Mouse (Mus musculus) lung, embryonic 16.5 days (tissue): ENCODE results near the gene Ezr. TPM values are rescaled to one million over a fixed set of nuclear protein-coding genes. Genes with fewer than 3 reads are reported as not detected.

ENCODE experiments used
- ATAC-seq: fragments of 200-750 bp; cut with Nextera tagmentation; 2 replicates; pipeline ENCODE4 v1.8.0; 2017; ENCODE audit warnings: low read depth, mild to moderate bottlenecking, moderate library complexity
- H3K27ac ChIP-seq: fragments of 300-500 bp; sonication (generic); 2 replicates; pipeline ENCODE4 v1.5.1; 2014; ENCODE audit warnings: mild to moderate bottlenecking, control low read depth, low read length
- H3K27me3 ChIP-seq: fragments of 300-500 bp; sonication (generic); 2 replicates; pipeline ENCODE4 v1.6.1; 2014; ENCODE audit warnings: low read depth, low read length, mixed read lengths; ENCODE audit not compliant: control insufficient read depth, insufficient read depth
- H3K36me3 ChIP-seq: fragments of 300-500 bp; sonication (generic); 2 replicates; pipeline ENCODE4 v1.6.1; 2014; ENCODE audit warnings: low read length; ENCODE audit not compliant: control insufficient read depth, insufficient read depth
- H3K4me1 ChIP-seq: fragments of 300-500 bp; sonication (generic); replicated peaks from 2 replicates; pipeline ENCODE4 v1.6.1; 2014; ENCODE audit warnings: low read length, mixed read lengths; ENCODE audit not compliant: control insufficient read depth, insufficient read depth
- H3K4me2 ChIP-seq: fragments of 300-500 bp; sonication (generic); 2 replicates; pipeline ENCODE4 v1.6.1; 2014; ENCODE audit warnings: low read depth, low read length, control low read depth
- H3K4me3 ChIP-seq: fragments of 300-500 bp; sonication (generic); 2 replicates; pipeline ENCODE4 v1.5.1; 2014; ENCODE audit warnings: mild to moderate bottlenecking, low read length, control low read depth
- H3K9ac ChIP-seq: fragments of 300-500 bp; sonication (generic); 2 replicates; pipeline ENCODE4 v1.6.1; 2014; ENCODE audit warnings: low read length, control low read depth
- H3K9me3 ChIP-seq: fragments of 300-500 bp; sonication (generic); 2 replicates; pipeline ENCODE4 v1.6.1; 2016; ENCODE audit warnings: low read length; ENCODE audit not compliant: control insufficient read depth
- WGBS: fragments of 180-500 bp; shearing (Covaris S2); extraction: QIAGEN DNeasy Blood & Tissue Kit; methylation state at CpG from one replicate; pipeline ENCODE4 v1.1.7; 2014; 5-methylcytosine and 5-hydroxymethylcytosine counted together
- polyA plus RNA-seq: library from polyadenylated mRNA; unstranded; fragments of >200 nt; fragmentation: Nextera tagmentation; extraction: Ambion mirVana; gene quantifications from 2 replicates; pipeline ENCODE4 v1.2.1, GENCODE M21; 2015

Ezr gene
- polyA plus RNA-seq, 1 experiment from 2014 or later: 154 TPM

GRCm38 (mm10) chr17:6764730-6765129 lies 17.9 kb downstream of the Ezr start:
- Histone ChIP-seq H3K4me2 (no peak overlapping the region), H3K27me3 (no peaks in the 10 kb centered on the region), H3K4me1 (peaks cover 17% of the 10 kb centered on the region), H3K27ac (no peak overlapping the region), H3K4me3 (no peak overlapping the region), H3K9ac (no peak overlapping the region), H3K36me3 (no peaks in the 10 kb centered on the region), H3K9me3 (no peaks in the 10 kb centered on the region)
- ATAC-seq: no peak
- WGBS: 86% methylated on average over 4 of the region's 4 CpGs

GRCm38 (mm10) chr17:6764227-6764593 lies 18.4 kb downstream of the Ezr start:
- 70% methylated on average over 7 of the region's 7 CpGs for WGBS
- Histone ChIP-seq H3K27ac (no peak overlapping the region), H3K4me1 (peaks cover 17% of the 10 kb centered on the region)

GRCm38 (mm10) chr17:6763513-6764226 lies 18.9 kb downstream of the Ezr start:
- WGBS: 62% methylated on average over 7 of the region's 7 CpGs
- ATAC-seq: no peak
- H3K27me3 ChIP-seq: no peaks in the 10 kb centered on the region
- peaks cover 17% of the 10 kb centered on the region for H3K4me1 ChIP-seq
- no peak overlapping the region for H3K27ac ChIP-seq
- H3K4me3 ChIP-seq: no peak overlapping the region
- H3K36me3 ChIP-seq: 0 out of 2 replicates have a peak, but pooled peaks cover under 1% of the 10 kb centered on the region
- no peak overlapping the region for H3K9ac ChIP-seq
- H3K4me2 ChIP-seq: no peak overlapping the region
- no peaks in the 10 kb centered on the region for H3K9me3 ChIP-seq

More at GRCm38 (mm10) chr17:6764227-6764593, 18.4 kb downstream of the Ezr start:
- H3K36me3 ChIP-seq: no peaks in the 10 kb centered on the region
- no peaks in the 10 kb centered on the region for H3K9me3 ChIP-seq
- ATAC-seq: no peak
- no peak overlapping the region for H3K4me2 ChIP-seq
- no peaks in the 10 kb centered on the region for H3K27me3 ChIP-seq
- H3K4me3 ChIP-seq: no peak overlapping the region
- H3K9ac ChIP-seq: no peak overlapping the region

- Histone ChIP-seq H3K9ac (no peak overlapping the region), H3K4me3 (no peak overlapping the region), H3K4me1 (no peaks in the 10 kb centered on the region), H3K27ac (no peak overlapping the region), H3K4me2 (no peak overlapping the region), H3K9me3 (no peaks in the 10 kb centered on the region), H3K36me3 (peaks cover 8% of the 10 kb centered on the region), H3K27me3 (no peaks in the 10 kb centered on the region)
- ATAC-seq: no peak
- WGBS: 52% methylated on average over 9 of the region's 9 CpGs
These were observed 22.8 kb downstream of the Ezr start for GRCm38 (mm10) chr17:6759717-6760292.

- no peaks in the 10 kb centered on the region for H3K27me3 ChIP-seq
- no peak overlapping the region for H3K9ac ChIP-seq
- no peak for ATAC-seq
- H3K9me3 ChIP-seq: no peaks in the 10 kb centered on the region
- no peak overlapping the region for H3K27ac ChIP-seq
- H3K36me3 ChIP-seq: peaks cover 9% of the 10 kb centered on the region
- 79% methylated on average over 8 of the region's 8 CpGs for WGBS
- H3K4me1 ChIP-seq: no peaks in the 10 kb centered on the region
- H3K4me3 ChIP-seq: no peak overlapping the region
- H3K4me2 ChIP-seq: no peak overlapping the region
These were observed 23.7 kb downstream of the Ezr start for GRCm38 (mm10) chr17:6758845-6759244.

GRCm38 (mm10) chr17:6757902-6758301 lies 24.7 kb downstream of the Ezr start:
- no peaks in the 10 kb centered on the region for H3K4me1 ChIP-seq
- H3K27ac ChIP-seq: no peak overlapping the region
- no peak for ATAC-seq
- H3K4me3 ChIP-seq: no peak overlapping the region
- H3K27me3 ChIP-seq: no peaks in the 10 kb centered on the region
- H3K9me3 ChIP-seq: no peaks in the 10 kb centered on the region
- H3K36me3 ChIP-seq: peaks cover 11% of the 10 kb centered on the region
- no peak overlapping the region for H3K9ac ChIP-seq
- H3K4me2 ChIP-seq: no peak overlapping the region
- WGBS: 92% methylated on average over 16 of the region's 16 CpGs

GRCm38 (mm10) chr17:6755873-6756272 lies 26.7 kb downstream of the Ezr start:
- no peak for ATAC-seq
- Histone ChIP-seq H3K36me3 (peaks cover 13% of the 10 kb centered on the region), H3K4me3 (no peak overlapping the region), H3K27ac (no peak overlapping the region), H3K9me3 (no peaks in the 10 kb centered on the region), H3K9ac (no peak overlapping the region), H3K4me2 (no peak overlapping the region), H3K4me1 (peaks cover 5% of the 10 kb centered on the region; the same call in 1 of the 2 replicates), H3K27me3 (no peaks in the 10 kb centered on the region)
- 77% methylated on average over 8 of the region's 8 CpGs for WGBS

- WGBS: 81% methylated on average over 9 of the region's 9 CpGs
These were observed 27.4 kb downstream of the Ezr start for GRCm38 (mm10) chr17:6755176-6755575.

GRCm38 (mm10) chr17:6752375-6752774 lies 30.2 kb downstream of the Ezr start:
- Histone ChIP-seq H3K4me2 (no peak overlapping the region), H3K27me3 (no peaks in the 10 kb centered on the region), H3K27ac (no peak overlapping the region), H3K36me3 (peaks cover 12% of the 10 kb centered on the region), H3K9me3 (no peaks in the 10 kb centered on the region), H3K4me3 (no peak overlapping the region), H3K4me1 (peaks cover 7% of the 10 kb centered on the region), H3K9ac (no peak overlapping the region)
- no peak for ATAC-seq
- 66% methylated on average over 7 of the region's 7 CpGs for WGBS

More at GRCm38 (mm10) chr17:6755176-6755575, 27.4 kb downstream of the Ezr start:
- Histone ChIP-seq H3K27ac (no peak overlapping the region), H3K9ac (no peak overlapping the region), H3K4me2 (no peak overlapping the region), H3K4me3 (no peak overlapping the region), H3K36me3 (peaks cover 18% of the 10 kb centered on the region), H3K9me3 (no peaks in the 10 kb centered on the region), H3K27me3 (no peaks in the 10 kb centered on the region), H3K4me1 (peaks cover 5% of the 10 kb centered on the region; the same call in 1 of the 2 replicates)
- ATAC-seq: no peak
